Mouse (Mus musculus) neutrophil, adult 5-6 weeks (primary cell): Measurements from ENCODE around the gene Shank2. TPM values are rescaled to one million over a fixed set of nuclear protein-coding genes. Genes with fewer than 3 reads are reported as not detected.

Source experiments
- ATAC-seq: fragments of 151-379, 151-347 bp; 2 replicates; pipeline ENCODE4 v1.8.0; 2017; ENCODE audit warnings: mild to moderate bottlenecking, moderate TSS enrichment; ENCODE audit not compliant: insufficient number of reproducible peaks, poor library complexity, low FRiP score, severe bottlenecking; ENCODE audit errors: extremely low read depth
- total RNA-seq: library from RNA; stranded (forward); fragments of 200-1000 nt; gene quantifications from 2 replicates; pipeline ENCODE4 v1.2.3, GENCODE M21; 2017

The Shank2 gene
- total RNA-seq, 1 experiment from 2014 or later, result not detected

- no peak for ATAC-seq
Observed at GRCm38 (mm10) chr7:144087277-144087676, 85.5 kb downstream of the Shank2 start.

GRCm38 (mm10) chr7:144094132-144094531 is 92.4 kb downstream of the Shank2 start:
- ATAC-seq, result no peak

- ATAC-seq, result no peak
Observed at GRCm38 (mm10) chr7:144097314-144097713, 95.6 kb downstream of the Shank2 start.

GRCm38 (mm10) chr7:144102222-144102980 is 100.7 kb downstream of the Shank2 start:
- ATAC-seq, result no peak

- ATAC-seq, result no peak
Observed at GRCm38 (mm10) chr7:144105952-144106351, 104.2 kb downstream of the Shank2 start.

- ATAC-seq, result no peak
Observed at GRCm38 (mm10) chr7:144106352-144107011, 104.8 kb downstream of the Shank2 start.

- no peak for ATAC-seq
Observed at GRCm38 (mm10) chr7:144108141-144108540, 106.4 kb downstream of the Shank2 start.

GRCm38 (mm10) chr7:144111026-144111604 is 109.4 kb downstream of the Shank2 start:
- no peak for ATAC-seq

- no peak for ATAC-seq
Observed at GRCm38 (mm10) chr7:144111981-144112380, 110.3 kb downstream of the Shank2 start.

- ATAC-seq, result no peak
Observed at GRCm38 (mm10) chr7:144114230-144114629, 112.5 kb downstream of the Shank2 start.

- ATAC-seq, result no peak
Observed at GRCm38 (mm10) chr7:144119562-144119961, 117.8 kb downstream of the Shank2 start.

GRCm38 (mm10) chr7:144132699-144133387 is 131.1 kb downstream of the Shank2 start:
- no peak for ATAC-seq

GRCm38 (mm10) chr7:144133388-144133998 is 131.8 kb downstream of the Shank2 start:
- ATAC-seq, result no peak

- ATAC-seq, result no peak
Observed at GRCm38 (mm10) chr7:144134699-144135098, 133.0 kb downstream of the Shank2 start.

GRCm38 (mm10) chr7:144137827-144138226 is 136.1 kb downstream of the Shank2 start:
- no peak for ATAC-seq

- ATAC-seq, result no peak
Observed at GRCm38 (mm10) chr7:144138476-144138875, 136.7 kb downstream of the Shank2 start.

- ATAC-seq, result no peak
Observed at GRCm38 (mm10) chr7:144139691-144140090, 138.0 kb downstream of the Shank2 start.

GRCm38 (mm10) chr7:144140470-144140869 is 138.7 kb downstream of the Shank2 start:
- no peak for ATAC-seq

GRCm38 (mm10) chr7:144142036-144142435 is 140.3 kb downstream of the Shank2 start:
- no peak for ATAC-seq
